Mouse (Mus musculus): Measurements from ENCODE around the gene 1500009L16Rik. TPM values are rescaled to one million over a fixed set of nuclear protein-coding genes. Genes with fewer than 3 reads are reported as not detected.

1500009L16Rik gene
- polyA plus RNA-seq, 1 experiment from 2014 or later: 115 TPM

- H3K27ac ChIP-seq (ENCODE audit: low read depth, low read length): peak overlapping the region; percentile 30; the same call in 1 of the 2 replicates
- ATAC-seq: peak; percentile 81
Measured at GRCm38 (mm10) chr10:83723055-83723454, 390 bp downstream of the 1500009L16Rik start.

GRCm38 (mm10) chr10:83724351-83725059 lies 1.8 kb downstream of the 1500009L16Rik start:
- H3K9me3 ChIP-seq (ENCODE audit: control insufficient read depth, low read length): no peaks in the 10 kb centered on the region
- WGBS: 86% methylated on average over 15 of the region's 15 CpGs

More at GRCm38 (mm10) chr10:83723055-83723454, 390 bp downstream of the 1500009L16Rik start:
- H3K9me3 ChIP-seq (ENCODE audit: control insufficient read depth, low read length): no peaks in the 10 kb centered on the region
- H3K9ac ChIP-seq (ENCODE audit: low read depth, low read length): peak overlapping the region; percentile 78
- no peaks in the 10 kb centered on the region for H3K27me3 ChIP-seq (replicated peaks; ENCODE audit: control insufficient read depth, insufficient read depth, low read length)
- H3K4me3 ChIP-seq (ENCODE audit: low read length): peak overlapping the region; percentile 74
- peaks cover 8% of the 10 kb centered on the region for H3K4me1 ChIP-seq (ENCODE audit: control insufficient read depth, insufficient read depth, low read depth, low read length)
- H3K4me2 ChIP-seq (ENCODE audit: low read length): peak overlapping the region; percentile 83
- no peaks in the 10 kb centered on the region for H3K36me3 ChIP-seq (ENCODE audit: control insufficient read depth, insufficient read depth, low read length)
- under 1% methylated on average over 23 of the region's 23 CpGs for WGBS

GRCm38 (mm10) chr10:83726164-83726563 lies 3.5 kb downstream of the 1500009L16Rik start:
- H3K9ac ChIP-seq (ENCODE audit: low read depth, low read length): no peak overlapping the region
- WGBS: 74% methylated on average over 11 of the region's 11 CpGs

More at GRCm38 (mm10) chr10:83724351-83725059, 1.8 kb downstream of the 1500009L16Rik start:
- no peak for ATAC-seq
- Histone ChIP-seq H3K4me1 (ENCODE audit: control insufficient read depth, insufficient read depth, low read depth, low read length) (peaks cover 8% of the 10 kb centered on the region), H3K4me3 (ENCODE audit: low read length) (no peak overlapping the region), H3K27ac (ENCODE audit: low read depth, low read length) (no peak overlapping the region), H3K27me3 (replicated peaks; ENCODE audit: control insufficient read depth, insufficient read depth, low read length) (no peaks in the 10 kb centered on the region), H3K36me3 (ENCODE audit: control insufficient read depth, insufficient read depth, low read length) (no peaks in the 10 kb centered on the region), H3K4me2 (ENCODE audit: low read length) (no peak overlapping the region), H3K9ac (ENCODE audit: low read depth, low read length) (no peak overlapping the region)

GRCm38 (mm10) chr10:83727846-83728245 lies 5.2 kb downstream of the 1500009L16Rik start:
- H3K4me3 ChIP-seq (ENCODE audit: low read length): no peak overlapping the region
- peaks cover 8% of the 10 kb centered on the region for H3K4me1 ChIP-seq (ENCODE audit: control insufficient read depth, insufficient read depth, low read depth, low read length)
- no peaks in the 10 kb centered on the region for H3K27me3 ChIP-seq (replicated peaks; ENCODE audit: control insufficient read depth, insufficient read depth, low read length)
- H3K27ac ChIP-seq (ENCODE audit: low read depth, low read length): no peak overlapping the region
- no peaks in the 10 kb centered on the region for H3K9me3 ChIP-seq (ENCODE audit: control insufficient read depth, low read length)
- 88% methylated on average over 5 of the region's 5 CpGs for WGBS
- no peak overlapping the region for H3K4me2 ChIP-seq (ENCODE audit: low read length)
- no peak overlapping the region for H3K9ac ChIP-seq (ENCODE audit: low read depth, low read length)
- no peaks in the 10 kb centered on the region for H3K36me3 ChIP-seq (ENCODE audit: control insufficient read depth, insufficient read depth, low read length)
- ATAC-seq: no peak

More at GRCm38 (mm10) chr10:83726164-83726563, 3.5 kb downstream of the 1500009L16Rik start:
- H3K36me3 ChIP-seq (ENCODE audit: control insufficient read depth, insufficient read depth, low read length): no peaks in the 10 kb centered on the region
- no peaks in the 10 kb centered on the region for H3K9me3 ChIP-seq (ENCODE audit: control insufficient read depth, low read length)
- no peak for ATAC-seq
- no peak overlapping the region for H3K4me3 ChIP-seq (ENCODE audit: low read length)
- H3K27me3 ChIP-seq (replicated peaks; ENCODE audit: control insufficient read depth, insufficient read depth, low read length): no peaks in the 10 kb centered on the region
- no peak overlapping the region for H3K4me2 ChIP-seq (ENCODE audit: low read length)
- peaks cover 8% of the 10 kb centered on the region for H3K4me1 ChIP-seq (ENCODE audit: control insufficient read depth, insufficient read depth, low read depth, low read length)
- no peak overlapping the region for H3K27ac ChIP-seq (ENCODE audit: low read depth, low read length)

- ATAC-seq: no peak; the same call in 1 of the 2 replicates
- WGBS: 73% methylated on average over 6 of the region's 6 CpGs
Measured at GRCm38 (mm10) chr10:83728529-83728928, 5.9 kb downstream of the 1500009L16Rik start.

GRCm38 (mm10) chr10:83729076-83729475 lies 6.4 kb downstream of the 1500009L16Rik start:
- no peaks in the 10 kb centered on the region for H3K36me3 ChIP-seq (ENCODE audit: control insufficient read depth, insufficient read depth, low read length)
- H3K27ac ChIP-seq (ENCODE audit: low read depth, low read length): no peak overlapping the region
- H3K4me2 ChIP-seq (ENCODE audit: low read length): no peak overlapping the region
- no peak for ATAC-seq
- peaks cover under 1% of the 10 kb centered on the region for H3K4me1 ChIP-seq (ENCODE audit: control insufficient read depth, insufficient read depth, low read depth, low read length)
- WGBS: 87% methylated on average over 3 of the region's 3 CpGs
- H3K4me3 ChIP-seq (ENCODE audit: low read length): no peak overlapping the region
- no peak overlapping the region for H3K9ac ChIP-seq (ENCODE audit: low read depth, low read length)
- H3K9me3 ChIP-seq (ENCODE audit: control insufficient read depth, low read length): no peaks in the 10 kb centered on the region
- no peaks in the 10 kb centered on the region for H3K27me3 ChIP-seq (replicated peaks; ENCODE audit: control insufficient read depth, insufficient read depth, low read length)

More at GRCm38 (mm10) chr10:83728529-83728928, 5.9 kb downstream of the 1500009L16Rik start:
- Histone ChIP-seq H3K36me3 (ENCODE audit: control insufficient read depth, insufficient read depth, low read length) (no peaks in the 10 kb centered on the region), H3K4me2 (ENCODE audit: low read length) (no peak overlapping the region), H3K27me3 (replicated peaks; ENCODE audit: control insufficient read depth, insufficient read depth, low read length) (no peaks in the 10 kb centered on the region), H3K4me3 (ENCODE audit: low read length) (no peak overlapping the region), H3K9ac (ENCODE audit: low read depth, low read length) (no peak overlapping the region), H3K4me1 (ENCODE audit: control insufficient read depth, insufficient read depth, low read depth, low read length) (peaks cover 6% of the 10 kb centered on the region), H3K27ac (ENCODE audit: low read depth, low read length) (no peak overlapping the region), H3K9me3 (ENCODE audit: control insufficient read depth, low read length) (no peaks in the 10 kb centered on the region)

GRCm38 (mm10) chr10:83729492-83729891 lies 6.8 kb downstream of the 1500009L16Rik start:
- ATAC-seq: peak; percentile 76
- H3K36me3 ChIP-seq (ENCODE audit: control insufficient read depth, insufficient read depth, low read length): no peaks in the 10 kb centered on the region
- no peaks in the 10 kb centered on the region for H3K4me1 ChIP-seq (ENCODE audit: control insufficient read depth, insufficient read depth, low read depth, low read length)
- 30% methylated on average over 7 of the region's 7 CpGs for WGBS
- no peak overlapping the region for H3K9ac ChIP-seq (ENCODE audit: low read depth, low read length)
- no peak overlapping the region for H3K4me3 ChIP-seq (ENCODE audit: low read length)
- H3K27ac ChIP-seq (ENCODE audit: low read depth, low read length): no peak overlapping the region
- H3K27me3 ChIP-seq (replicated peaks; ENCODE audit: control insufficient read depth, insufficient read depth, low read length): no peaks in the 10 kb centered on the region
- no peak overlapping the region for H3K4me2 ChIP-seq (ENCODE audit: low read length)
- H3K9me3 ChIP-seq (ENCODE audit: control insufficient read depth, low read length): no peaks in the 10 kb centered on the region

GRCm38 (mm10) chr10:83733725-83734124 lies 11.1 kb downstream of the 1500009L16Rik start:
- WGBS: 89% methylated on average over 4 of the region's 4 CpGs
- H3K27ac ChIP-seq (ENCODE audit: low read depth, low read length): no peak overlapping the region
- no peak for ATAC-seq

GRCm38 (mm10) chr10:83738996-83739655 lies 16.5 kb downstream of the 1500009L16Rik start:
- H3K4me2 ChIP-seq (ENCODE audit: low read length): no peak overlapping the region
- H3K4me3 ChIP-seq (ENCODE audit: low read length): no peak overlapping the region
- no peak overlapping the region for H3K9ac ChIP-seq (ENCODE audit: low read depth, low read length)
- ATAC-seq: no peak
- H3K9me3 ChIP-seq (ENCODE audit: control insufficient read depth, low read length): peaks cover 4% of the 10 kb centered on the region; the same call in 1 of the 2 replicates
- WGBS: 84% methylated on average over 15 of the region's 15 CpGs
- H3K27ac ChIP-seq (ENCODE audit: low read depth, low read length): no peak overlapping the region
- no peaks in the 10 kb centered on the region for H3K4me1 ChIP-seq (ENCODE audit: control insufficient read depth, insufficient read depth, low read depth, low read length)
- H3K27me3 ChIP-seq (replicated peaks; ENCODE audit: control insufficient read depth, insufficient read depth, low read length): no peaks in the 10 kb centered on the region
- no peaks in the 10 kb centered on the region for H3K36me3 ChIP-seq (ENCODE audit: control insufficient read depth, insufficient read depth, low read length)

More at GRCm38 (mm10) chr10:83733725-83734124, 11.1 kb downstream of the 1500009L16Rik start:
- Histone ChIP-seq H3K9ac (ENCODE audit: low read depth, low read length) (no peak overlapping the region), H3K4me2 (ENCODE audit: low read length) (no peak overlapping the region), H3K4me1 (ENCODE audit: control insufficient read depth, insufficient read depth, low read depth, low read length) (no peaks in the 10 kb centered on the region), H3K9me3 (ENCODE audit: control insufficient read depth, low read length) (no peaks in the 10 kb centered on the region), H3K36me3 (ENCODE audit: control insufficient read depth, insufficient read depth, low read length) (no peaks in the 10 kb centered on the region), H3K4me3 (ENCODE audit: low read length) (no peak overlapping the region), H3K27me3 (replicated peaks; ENCODE audit: control insufficient read depth, insufficient read depth, low read length) (no peaks in the 10 kb centered on the region)
